Mouse (Mus musculus) frontal cortex, adult (tissue): ENCODE results near the gene Krtap15.

ENCODE experiments used
- ATAC-seq: cut with Nextera tagmentation; 2 replicates; pipeline ENCODE4 v1.9.2; 2017; ENCODE audit warnings: mild to moderate bottlenecking, moderate library complexity, mixed read lengths; ENCODE audit not compliant: low TSS enrichment

Krtap15 gene

GRCm38 (mm10) chr16:88820066-88820465 is at the start of gene Krtap15:
TSS of gene Krtap15 (plus strand) at chr16:88820215.
- no peak for ATAC-seq

- ATAC-seq, result no peak
Observed at GRCm38 (mm10) chr16:88774106-88774505, 45.9 kb upstream of the Krtap15 start, which contains the start of gene 2310057N15Rik. TSS of gene 2310057N15Rik (minus strand) at chr16:88774206.

- no peak for ATAC-seq
Observed at GRCm38 (mm10) chr16:88777596-88777995, 42.4 kb upstream of the Krtap15 start, which contains the start of gene Gm5965. TSS of gene Gm5965 (plus strand) at chr16:88777896.

- ATAC-seq, result no peak
Observed at GRCm38 (mm10) chr16:88786786-88787185, 33.2 kb upstream of the Krtap15 start.

- peak; percentile 31; the same call in 1 of the 2 replicates for ATAC-seq
Observed at GRCm38 (mm10) chr16:88811827-88812226, 8.2 kb upstream of the Krtap15 start, which contains the start of gene Gm20741. TSS of gene Gm20741 (minus strand) at chr16:88812220.

DNA sequence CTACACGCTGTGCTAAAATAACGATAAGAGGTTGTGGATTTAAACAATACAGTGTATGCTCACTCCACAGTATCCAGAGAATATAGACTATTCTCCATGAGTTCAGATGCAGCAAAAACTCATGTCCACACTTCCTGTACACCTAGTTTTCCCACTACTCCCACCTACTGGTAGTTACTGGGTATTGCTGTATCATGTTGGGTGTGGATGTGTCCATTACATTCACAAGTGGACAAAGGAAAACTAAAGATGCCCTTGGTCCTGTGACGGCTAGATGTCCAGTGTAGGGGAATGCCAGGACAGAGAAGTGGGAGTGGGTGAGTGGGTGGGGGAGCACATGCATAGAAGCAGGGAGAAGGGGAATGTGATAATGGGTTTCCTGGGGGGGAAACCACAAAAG is 3.7 kb downstream of the Krtap15 start:
- ATAC-seq, result peak; percentile 74; the same call in 1 of the 2 replicates

DNA sequence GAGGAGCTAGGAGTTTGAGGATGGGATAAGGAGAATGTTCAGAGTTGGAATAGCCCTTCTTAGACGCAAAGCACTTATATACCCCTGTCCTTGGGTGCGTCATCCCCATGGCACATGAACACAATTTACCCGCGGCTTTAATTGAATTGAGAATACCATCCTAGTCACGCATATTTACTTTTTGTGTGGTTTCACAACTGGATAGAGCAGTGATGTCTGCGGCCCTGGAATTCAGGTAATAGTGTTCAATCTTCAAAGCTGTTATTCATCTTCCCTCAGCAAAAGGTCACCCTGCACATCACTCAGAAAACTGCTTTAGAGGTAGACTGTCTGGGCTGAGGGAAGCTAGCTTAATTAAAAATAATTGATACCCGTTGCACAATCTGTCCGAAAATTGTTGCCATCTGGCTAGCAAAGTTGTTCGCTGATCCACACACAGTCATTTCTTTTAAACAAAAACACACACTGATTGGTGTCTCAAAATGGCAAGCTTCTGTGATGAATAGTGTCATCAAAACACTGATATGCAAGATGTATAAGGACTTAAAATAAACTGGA is 6.2 kb downstream of the Krtap15 start, which contains the start of gene Krtap14:
Gene Krtap14 (minus strand): TSS at position 51 of the 558 bp plus-strand sequence.
- ATAC-seq, result no peak

GRCm38 (mm10) chr16:88826978-88827377 is 7.0 kb downstream of the Krtap15 start:
- ATAC-seq, result no peak

DNA sequence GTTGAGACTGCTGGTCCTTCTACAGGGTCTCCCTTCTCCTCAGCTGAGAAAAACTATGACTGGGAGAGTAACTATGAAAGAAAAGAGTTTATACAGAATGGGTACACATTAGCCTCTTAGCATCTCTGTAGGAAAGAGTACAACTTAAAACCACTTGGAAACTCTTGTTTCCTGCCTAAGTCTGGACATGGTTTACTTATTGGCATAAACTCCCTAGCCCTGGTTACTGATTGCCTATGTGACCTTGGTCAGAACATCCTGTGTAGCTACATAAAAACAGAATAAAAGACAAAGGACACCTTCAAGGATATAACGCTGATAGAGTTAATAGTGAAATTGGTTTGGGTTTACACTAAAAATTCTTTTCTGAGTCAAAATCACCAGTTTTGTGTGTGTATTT is 27.3 kb downstream of the Krtap15 start:
- no peak for ATAC-seq

DNA sequence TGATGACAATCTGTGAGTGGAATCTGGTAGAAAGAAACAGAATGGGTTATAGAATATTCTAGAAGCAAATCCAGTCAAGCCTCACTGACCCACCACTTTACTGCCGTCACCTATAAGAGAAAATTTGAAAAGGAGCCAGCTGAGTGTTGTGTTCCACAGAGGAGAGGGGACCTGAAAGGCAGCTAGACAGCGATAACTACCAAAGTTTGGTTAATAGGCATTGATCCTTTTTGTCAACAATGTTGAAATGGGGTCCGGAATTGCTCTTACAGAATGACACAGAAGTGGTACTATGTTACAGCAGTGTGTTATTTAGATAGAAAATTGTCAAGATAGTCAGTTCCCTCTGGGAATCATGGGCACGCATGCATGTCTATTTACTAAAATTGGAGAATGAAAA is 28.5 kb downstream of the Krtap15 start:
- no peak for ATAC-seq

GRCm38 (mm10) chr16:88851450-88851849 is 31.4 kb downstream of the Krtap15 start:
- ATAC-seq, result no peak

GRCm38 (mm10) chr16:88864887-88865407 is 44.9 kb downstream of the Krtap15 start:
- ATAC-seq, result no peak

DNA sequence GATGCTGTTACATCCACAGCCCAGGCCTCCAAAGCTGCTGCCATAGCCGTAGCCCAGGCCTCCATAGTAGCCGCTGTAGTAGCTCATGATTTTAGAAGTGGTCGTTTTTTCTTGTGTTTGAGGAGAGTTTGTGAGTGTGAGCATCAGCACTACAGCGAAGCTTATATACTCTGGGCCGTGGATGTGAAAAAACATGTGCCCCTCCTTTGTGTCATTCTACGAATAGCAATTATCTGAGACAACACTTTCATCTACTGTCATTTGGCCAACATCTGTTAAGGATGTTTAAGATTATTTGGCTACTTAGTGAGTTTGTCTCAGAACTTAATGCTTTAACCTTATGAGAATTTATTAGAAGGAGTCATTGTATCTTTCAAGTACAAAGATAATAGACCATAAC is 49.3 kb downstream of the Krtap15 start, which contains the start of gene Krtap19-1:
Gene Krtap19-1 (minus strand): TSS at position 101 of the 400 bp plus-strand sequence.
- ATAC-seq, result no peak

DNA sequence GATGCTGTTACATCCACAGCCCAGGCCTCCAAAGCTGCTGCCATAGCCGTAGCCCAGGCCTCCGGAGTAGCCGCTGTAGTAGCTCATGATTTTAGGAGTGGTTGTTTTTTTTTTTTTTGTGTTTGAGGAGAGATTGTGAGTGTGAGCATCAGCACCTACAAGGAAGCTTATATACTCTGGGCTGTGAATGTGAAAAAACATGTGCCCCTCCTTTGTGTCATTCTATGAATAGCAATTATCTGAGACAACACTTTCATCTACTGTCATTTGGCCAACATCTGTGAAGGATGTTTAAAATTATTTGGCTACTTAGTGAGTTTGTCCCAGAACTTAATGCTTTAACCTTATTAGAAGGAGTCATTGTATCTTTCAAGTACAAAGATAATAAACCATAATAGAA is 54.2 kb downstream of the Krtap15 start, which contains the start of gene Krtap19-2:
Gene Krtap19-2 (minus strand): TSS at position 101 of the 400 bp plus-strand sequence.
- ATAC-seq, result no peak

- ATAC-seq, result no peak
Observed at GRCm38 (mm10) chr16:88877938-88878337, 57.9 kb downstream of the Krtap15 start, which contains the start of gene Krtap19-3. TSS of gene Krtap19-3 (minus strand) at chr16:88878038.
